Mouse (Mus musculus): Measurements from ENCODE around the gene Kctd17. TPM values are rescaled to one million over a fixed set of nuclear protein-coding genes. Genes with fewer than 3 reads are reported as not detected.
A peak's percentile ranks its signal among the peaks of the same experiment; 100 is the strongest.

The Kctd17 gene
- total RNA-seq, 2 experiments from 2014 or later: 107 to 113 TPM

- DNase-seq (ENCODE audit: low spot score in 2 of 2): no peak
These were observed 18.8 kb downstream of the Kctd17 start for GRCm38 (mm10) chr15:78447121-78447520.

- peak; percentile 93 to 97 for DNase-seq (ENCODE audit: low spot score in 2 of 2)
These were observed 19.6 kb downstream of the Kctd17 start for GRCm38 (mm10) chr15:78447746-78448535.

- no peak for DNase-seq (ENCODE audit: low spot score in 2 of 2)
These were observed 20.8 kb downstream of the Kctd17 start for GRCm38 (mm10) chr15:78449131-78449530.

- DNase-seq (ENCODE audit: low spot score in 2 of 2): no peak
These were observed 21.5 kb downstream of the Kctd17 start for GRCm38 (mm10) chr15:78449694-78450418.

- DNase-seq (ENCODE audit: low spot score in 2 of 2): no peak
These were observed 22.0 kb downstream of the Kctd17 start for GRCm38 (mm10) chr15:78450419-78450768.

GRCm38 (mm10) chr15:78451201-78451600 is 22.8 kb downstream of the Kctd17 start:
- DNase-seq (ENCODE audit: low spot score in 2 of 2): no peak

- DNase-seq (ENCODE audit: low spot score in 2 of 2): no peak
These were observed 24.6 kb downstream of the Kctd17 start for GRCm38 (mm10) chr15:78452929-78453328.

- no peak for DNase-seq (ENCODE audit: low spot score in 2 of 2)
These were observed 26.8 kb downstream of the Kctd17 start for GRCm38 (mm10) chr15:78455168-78455567.

GRCm38 (mm10) chr15:78456051-78456450 is 27.7 kb downstream of the Kctd17 start:
- no peak for DNase-seq (ENCODE audit: low spot score in 2 of 2)

GRCm38 (mm10) chr15:78457193-78457592 is 28.8 kb downstream of the Kctd17 start:
- no peak for DNase-seq (ENCODE audit: low spot score in 2 of 2)

- DNase-seq (ENCODE audit: low spot score in 2 of 2): no peak
These were observed 34.6 kb downstream of the Kctd17 start for GRCm38 (mm10) chr15:78462981-78463380.

- DNase-seq (ENCODE audit: low spot score in 2 of 2): no peak
These were observed 38.4 kb downstream of the Kctd17 start for GRCm38 (mm10) chr15:78466809-78467208.

- DNase-seq (ENCODE audit: low spot score in 2 of 2): no peak
These were observed 39.2 kb downstream of the Kctd17 start for GRCm38 (mm10) chr15:78467570-78467969.

- no peak for DNase-seq (ENCODE audit: low spot score in 2 of 2)
These were observed 40.1 kb downstream of the Kctd17 start, which contains the start of gene Tmprss6 for GRCm38 (mm10) chr15:78468379-78468937. Gene Tmprss6, minus strand, starts transcription at chr15:78468634.

- DNase-seq (ENCODE audit: low spot score in 2 of 2): no peak
These were observed 42.3 kb downstream of the Kctd17 start for GRCm38 (mm10) chr15:78470495-78471276.

GRCm38 (mm10) chr15:78471902-78472301 is 43.5 kb downstream of the Kctd17 start:
- DNase-seq (ENCODE audit: low spot score in 2 of 2): no peak

GRCm38 (mm10) chr15:78473442-78473841 is 45.1 kb downstream of the Kctd17 start:
- DNase-seq (ENCODE audit: low spot score in 2 of 2): no peak

GRCm38 (mm10) chr15:78475604-78476031 is 47.3 kb downstream of the Kctd17 start:
- DNase-seq (ENCODE audit: low spot score in 2 of 2): no peak

GRCm38 (mm10) chr15:78476878-78477277 is 48.5 kb downstream of the Kctd17 start:
- DNase-seq (ENCODE audit: low spot score in 2 of 2): no peak

GRCm38 (mm10) chr15:78478073-78478472 is 49.7 kb downstream of the Kctd17 start:
- no peak for DNase-seq (ENCODE audit: low spot score in 2 of 2)

GRCm38 (mm10) chr15:78479470-78479869 is 51.1 kb downstream of the Kctd17 start:
- DNase-seq (ENCODE audit: low spot score in 2 of 2): no peak

Measured in adrenal gland, postnatal 4 days (tissue).